Mouse (Mus musculus) brain, embryonic 14.5 days (tissue): Measurements from ENCODE around the gene Dcun1d1. TPM values are rescaled to one million over a fixed set of nuclear protein-coding genes. Genes with fewer than 3 reads are reported as not detected.

Experiments
- DNase-seq: peaks from one replicate; pipeline ENCODE4 v3.0.0-alpha.2; 2011; ENCODE audit warnings: low read depth
- CTCF ChIP-seq: fragments of 200-500 bp; IDR thresholded peaks from 2 replicates; pipeline ENCODE4 v1.5.1; 2012; ENCODE audit warnings: inconsistent platforms, mild to moderate bottlenecking, moderate library complexity, borderline replicate concordance; ENCODE audit not compliant: insufficient read depth, insufficient read length; ENCODE audit errors: extremely low read depth
- POLR2A ChIP-seq: fragments of 200-500 bp; IDR thresholded peaks from 2 replicates; pipeline ENCODE4 v1.6.1; 2012; ENCODE audit warnings: mild to moderate bottlenecking, inconsistent platforms, borderline replicate concordance; ENCODE audit not compliant: poor library complexity, insufficient read depth, insufficient read length, severe bottlenecking; ENCODE audit errors: extremely low read depth
- polyA plus RNA-seq: library from polyadenylated mRNA; depleted of rRNA; stranded (reverse); fragments of >200 nt; gene quantifications from 2 replicates; pipeline ENCODE4 v1.2.3, GENCODE M21; 2012

The Dcun1d1 gene
- polyA plus RNA-seq, 1 experiment: 38.0 TPM

DNA sequence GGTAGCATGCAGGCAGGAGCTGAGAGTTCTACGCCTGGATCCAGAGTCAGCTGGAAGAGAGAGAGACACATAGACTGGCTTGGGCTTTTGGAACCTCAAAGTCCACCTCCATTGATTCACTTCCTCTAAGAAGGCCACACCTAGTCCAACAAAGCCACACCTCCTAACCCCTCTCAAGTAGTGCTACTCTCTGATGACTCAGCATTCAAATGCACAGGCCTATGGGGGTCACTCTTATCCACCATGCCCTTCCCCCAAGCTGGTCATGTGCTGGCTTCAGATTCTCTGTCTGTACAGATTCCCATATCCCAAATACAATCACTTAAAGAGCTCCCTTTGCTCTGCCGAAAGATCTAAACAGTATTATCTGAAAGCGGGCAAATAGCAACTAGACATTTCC lies 20.0 kb upstream of the Dcun1d1 start:
- TF ChIP-seq POLR2A (no peak), CTCF (no peak)
- no peak for DNase-seq

DNA sequence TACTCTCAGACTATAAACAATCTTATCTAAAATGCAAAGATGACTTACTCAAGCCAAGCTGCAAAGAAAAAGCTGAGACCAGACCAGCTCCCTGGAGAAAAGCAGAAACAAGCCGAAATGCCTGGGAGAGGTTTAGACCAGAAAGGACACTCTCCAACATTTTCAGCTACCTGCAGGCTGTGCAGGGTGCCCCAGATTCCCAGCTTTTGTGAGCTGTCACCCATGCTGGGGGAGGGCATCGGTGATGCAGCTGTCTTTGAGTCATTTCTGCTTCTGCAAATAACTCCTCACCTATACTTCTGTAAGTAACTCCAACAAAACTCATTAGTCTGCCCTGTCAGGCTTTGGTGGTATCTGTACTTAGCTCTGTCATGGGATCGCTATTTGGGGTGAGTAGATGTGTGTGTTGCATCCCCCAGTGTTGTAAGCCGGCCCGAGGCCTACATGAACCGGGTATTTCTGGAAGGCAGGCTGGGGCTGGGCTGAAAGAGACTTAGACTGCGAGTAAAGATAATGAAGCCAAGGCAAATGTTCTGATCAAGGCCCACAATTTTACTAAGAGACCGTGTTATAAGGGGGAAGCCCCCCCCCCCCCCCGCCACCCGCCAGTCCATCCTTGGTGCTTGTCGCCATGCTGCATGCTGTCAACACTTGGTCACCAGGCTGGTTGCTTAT lies 17.8 kb upstream of the Dcun1d1 start:
- no peak for TF ChIP-seq POLR2A
- TF ChIP-seq CTCF: no peak
- no peak for DNase-seq

DNA sequence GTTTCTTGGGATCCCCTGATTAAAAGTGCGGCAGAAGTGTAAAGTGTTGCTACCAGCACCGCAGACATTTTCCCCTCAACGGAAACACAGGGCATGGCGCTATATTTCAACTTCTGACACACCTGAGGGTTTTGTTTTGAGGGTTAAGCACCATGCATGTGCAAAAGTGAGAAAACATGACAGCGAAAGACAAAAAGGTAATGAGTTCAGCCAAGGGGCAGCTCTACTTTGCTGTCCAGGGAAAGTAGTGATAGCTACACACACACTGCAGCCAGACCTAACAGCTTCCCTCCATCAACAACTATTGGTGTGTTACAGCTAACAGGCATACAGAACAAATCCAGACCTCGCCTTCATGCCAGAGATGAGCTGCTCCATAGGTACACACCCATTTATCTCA lies 16.6 kb upstream of the Dcun1d1 start:
- no peak for TF ChIP-seq CTCF
- no peak for TF ChIP-seq POLR2A
- DNase-seq: no peak

DNA sequence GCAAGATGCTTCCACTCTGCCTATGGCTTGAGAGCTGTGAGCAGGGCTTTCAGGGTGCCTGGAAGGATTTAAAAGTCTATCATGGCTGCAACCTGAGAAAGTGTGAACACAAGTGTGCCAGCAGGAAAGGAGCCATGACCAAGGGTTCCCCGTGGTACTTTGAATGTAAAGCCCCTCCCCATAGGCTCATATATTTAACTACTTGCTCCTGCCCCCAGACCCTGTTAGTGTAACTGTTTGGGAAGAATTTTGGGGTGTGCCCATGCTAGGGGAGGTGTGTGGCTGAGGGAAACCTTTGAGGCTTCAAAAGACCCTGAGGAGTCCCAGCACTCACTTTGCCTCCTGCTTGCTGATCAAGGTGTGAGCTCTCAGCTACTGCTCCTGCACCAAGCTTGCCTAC lies 15.9 kb upstream of the Dcun1d1 start:
- no peak for DNase-seq
- TF ChIP-seq POLR2A (no peak), CTCF (no peak)

DNA sequence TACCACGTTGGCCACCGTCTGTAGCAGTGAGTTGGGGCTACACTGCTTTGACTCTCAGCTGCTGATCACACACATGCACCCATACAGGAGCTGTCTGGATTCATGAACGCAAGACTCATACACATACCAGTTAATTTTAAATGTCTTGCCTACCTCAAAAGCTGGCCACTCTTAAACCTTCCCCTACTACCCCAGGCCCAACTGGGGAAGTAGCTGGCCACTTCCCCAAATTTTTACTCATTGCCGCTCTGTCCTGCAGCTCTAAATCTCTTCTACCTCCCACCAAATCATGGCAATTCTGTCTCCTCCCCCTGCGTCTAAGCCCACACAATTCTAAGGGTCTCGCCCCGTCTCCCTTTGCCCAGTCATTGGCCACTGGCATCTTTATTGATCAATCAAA lies 11.0 kb upstream of the Dcun1d1 start:
- DNase-seq: no peak
- TF ChIP-seq CTCF (no peak), POLR2A (no peak)

DNA sequence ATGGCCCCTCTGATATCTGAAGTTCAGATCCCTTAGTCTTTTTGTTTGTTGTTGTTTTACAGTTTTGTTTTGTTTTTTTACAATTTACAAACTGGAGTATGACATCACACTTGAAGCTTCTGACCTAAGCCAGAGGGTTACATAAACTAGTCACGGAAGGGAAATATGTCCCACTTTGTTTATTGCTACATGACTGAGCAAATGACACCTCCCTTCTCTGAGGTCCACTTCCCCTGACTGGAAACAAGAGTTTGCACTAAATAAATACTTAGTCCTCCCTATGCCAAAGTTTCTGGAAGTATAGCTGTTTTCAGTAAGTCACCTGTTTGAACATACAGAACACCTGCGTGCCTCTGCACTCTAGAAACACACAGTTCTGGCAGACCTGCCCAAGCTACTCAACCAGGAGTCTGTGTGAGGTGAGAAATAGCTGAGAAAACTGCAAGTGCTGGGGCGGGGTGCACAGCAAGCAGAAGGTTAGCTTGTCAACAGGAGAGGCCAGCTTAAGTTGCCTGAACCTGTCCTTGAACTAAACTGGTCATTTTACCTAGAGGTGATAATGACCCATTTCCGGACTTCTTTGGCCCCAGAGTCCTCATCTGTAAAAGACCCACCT lies 3.4 kb upstream of the Dcun1d1 start:
- TF ChIP-seq POLR2A: no peak
- DNase-seq: no peak

DNA sequence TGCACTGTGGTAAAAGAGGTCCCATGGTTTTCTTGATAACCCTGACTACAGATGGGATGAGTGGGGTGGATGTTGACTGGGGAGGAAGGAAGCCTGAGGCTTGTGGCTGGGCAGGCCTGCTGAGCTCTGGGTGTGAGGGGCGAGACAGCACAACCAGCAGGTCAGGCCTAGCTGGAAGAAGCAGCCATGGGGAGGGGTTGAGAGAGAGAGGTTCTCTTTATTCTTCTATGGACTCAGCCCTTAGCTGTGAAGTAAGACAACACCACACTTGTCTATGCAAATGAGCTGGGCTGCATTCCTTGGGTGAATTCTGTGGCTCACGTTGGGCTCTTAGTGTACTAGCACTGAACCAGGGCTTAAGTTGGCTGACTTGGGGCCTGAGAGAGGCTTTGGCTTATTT lies 2.8 kb upstream of the Dcun1d1 start:
- no peak for DNase-seq
- no peak for TF ChIP-seq CTCF

DNA sequence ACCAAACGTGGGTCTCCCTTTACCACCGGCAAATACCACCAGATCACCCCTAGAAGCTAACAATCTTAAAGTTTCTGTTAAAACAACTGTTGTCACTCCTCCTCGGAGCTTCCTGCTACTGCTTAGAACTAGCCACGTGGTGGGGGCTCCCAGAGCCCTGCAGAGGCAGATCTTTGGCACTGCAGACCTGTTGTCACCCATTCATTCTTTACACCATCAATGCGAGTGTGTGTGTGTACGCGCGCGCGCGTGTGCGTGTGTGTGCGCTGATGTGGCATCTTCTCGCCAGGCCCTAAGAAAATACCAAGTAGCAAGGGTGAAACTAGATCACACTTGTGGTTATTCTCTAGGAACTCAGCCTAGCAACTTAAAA lies 3.9 kb downstream of the Dcun1d1 start:
- DNase-seq: peak; percentile 78
- TF ChIP-seq POLR2A (no peak), CTCF (no peak)

DNA sequence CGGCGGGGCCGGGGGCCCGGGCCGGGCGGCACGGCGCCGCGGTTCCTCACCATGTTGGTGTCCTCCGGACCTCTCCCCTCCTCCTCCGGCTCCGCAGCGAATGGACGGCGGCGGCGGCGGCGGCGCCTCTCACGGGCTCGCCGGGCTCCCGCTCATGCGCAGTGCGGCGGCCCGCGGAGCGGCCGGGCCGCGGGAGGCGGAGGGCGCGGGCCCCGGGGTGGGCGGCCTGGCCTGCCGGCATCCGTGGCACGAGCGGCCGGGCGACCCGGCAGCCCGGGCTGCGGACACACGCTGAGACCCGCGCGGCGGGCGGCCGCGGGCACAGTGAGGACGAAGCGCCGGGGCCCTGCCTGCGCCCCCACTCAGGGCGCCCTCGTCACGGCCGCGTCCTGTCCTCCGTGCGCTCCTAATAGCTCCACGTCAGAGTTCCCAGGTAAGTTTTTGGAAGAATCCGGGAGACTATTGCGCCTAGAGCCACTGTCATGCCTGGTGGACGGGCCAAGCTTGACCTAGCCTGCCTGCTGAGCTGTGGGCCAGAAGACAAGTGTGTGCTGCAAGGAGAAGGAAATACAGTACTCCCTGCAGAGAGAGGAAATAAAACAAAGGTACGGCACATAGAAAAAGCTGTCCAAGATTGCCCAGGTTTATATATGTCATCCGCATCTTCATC lies 4.4 kb downstream of the Dcun1d1 start:
- peak; percentile 85 for DNase-seq
- TF ChIP-seq POLR2A (peak; percentile 81), CTCF (no peak)

DNA sequence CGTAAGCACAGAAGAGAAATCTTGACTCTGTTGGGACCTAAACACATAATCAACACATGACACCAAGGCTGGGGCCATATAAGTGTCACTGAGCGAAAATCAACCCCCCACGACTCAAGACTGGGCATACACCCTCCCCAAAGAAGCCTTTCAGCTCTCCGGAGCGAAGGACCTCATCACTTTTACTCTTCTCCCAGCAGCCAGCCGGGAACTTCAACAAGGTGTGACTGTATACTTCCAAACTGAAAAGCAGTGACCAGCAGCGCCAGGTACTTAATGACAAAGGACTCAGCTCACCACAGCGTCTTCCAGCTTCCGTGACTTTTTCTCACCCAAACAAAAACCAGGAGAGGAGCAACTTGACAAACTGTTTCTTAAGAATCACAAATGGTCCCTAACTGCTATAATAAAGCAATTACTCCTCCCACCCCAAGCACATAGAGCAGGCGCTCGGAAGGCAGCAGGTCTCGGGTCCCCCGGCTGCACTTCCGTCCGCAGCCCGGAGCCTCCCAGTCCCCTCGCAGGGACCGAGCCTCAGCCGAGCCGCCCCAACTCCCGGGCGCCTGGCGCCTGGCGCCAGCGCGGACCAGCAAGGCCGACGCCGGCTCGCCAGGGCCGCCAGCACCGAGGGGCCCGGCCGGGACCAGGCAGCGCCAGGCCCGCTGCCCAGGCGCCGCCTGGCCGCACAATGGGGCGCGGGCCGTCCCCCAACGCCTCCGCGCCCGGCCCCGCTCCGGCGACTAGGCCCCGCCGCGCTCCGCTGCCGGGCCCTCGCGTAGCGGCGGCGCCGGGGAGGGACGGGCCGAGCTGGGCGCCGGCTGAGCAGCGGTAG lies 5.1 kb downstream of the Dcun1d1 start:
- DNase-seq: peak; percentile 64
- TF ChIP-seq POLR2A: no peak; the same call in 1 of the 2 replicates
- no peak for TF ChIP-seq CTCF

DNA sequence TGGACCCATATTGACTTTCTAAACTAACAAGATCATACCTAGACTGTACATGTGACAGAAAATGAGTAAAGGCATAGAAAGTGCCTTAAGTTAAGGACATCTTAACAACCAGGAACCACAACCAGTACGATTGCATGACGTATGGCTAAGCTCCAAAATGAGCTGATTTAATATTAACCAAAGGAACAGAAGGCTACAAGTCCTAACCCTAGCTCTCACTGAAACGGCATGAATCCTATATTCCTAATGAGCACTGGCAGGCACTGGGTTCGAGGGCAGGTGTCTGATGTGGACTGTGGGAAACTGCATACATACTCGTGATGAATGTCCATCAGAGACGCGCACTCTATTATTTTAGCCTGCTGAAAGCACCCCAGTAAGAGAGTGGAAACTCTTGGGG lies 5.9 kb downstream of the Dcun1d1 start:
- DNase-seq: peak; percentile 2
- no peak for TF ChIP-seq CTCF
- TF ChIP-seq POLR2A: no peak

DNA sequence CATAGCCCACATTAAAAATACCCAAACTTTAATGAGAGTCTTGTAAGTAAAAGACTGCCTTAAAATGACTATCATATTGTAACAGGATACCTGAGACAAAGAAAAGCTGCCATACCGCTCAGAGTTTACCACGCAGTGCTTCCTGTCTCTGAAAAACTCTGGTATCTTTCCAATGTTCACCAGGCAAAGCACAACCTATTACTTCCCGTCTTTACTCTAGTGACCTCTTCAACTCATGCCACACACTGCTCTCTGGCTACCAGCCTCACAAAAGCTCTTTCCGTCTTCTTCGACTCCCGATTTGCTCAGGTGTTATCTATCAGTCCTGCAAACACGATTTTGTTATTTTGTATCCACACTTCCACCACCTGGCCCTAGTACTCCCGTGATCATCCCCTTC lies 7.4 kb downstream of the Dcun1d1 start:
- no peak for DNase-seq
- no peak for TF ChIP-seq POLR2A
- TF ChIP-seq CTCF: no peak

DNA sequence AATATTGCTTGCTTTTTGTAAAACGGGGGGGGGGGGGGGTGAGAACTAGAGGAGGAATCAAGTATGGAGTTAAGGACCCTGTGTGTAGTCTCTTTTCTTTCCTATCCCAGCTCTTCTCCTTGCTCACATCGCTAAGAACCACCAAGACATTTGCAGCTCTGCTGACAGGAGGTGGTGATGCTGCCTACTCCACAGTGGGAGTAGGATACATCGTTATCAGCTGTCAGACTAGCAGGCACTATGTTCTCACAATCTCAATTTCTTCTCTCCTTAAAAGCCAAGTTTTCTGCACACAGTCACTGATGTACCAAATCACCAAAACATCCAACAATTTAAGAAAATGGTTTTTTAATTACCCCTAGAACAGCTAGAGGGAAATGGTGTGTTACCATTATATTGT lies 7.8 kb downstream of the Dcun1d1 start:
- TF ChIP-seq POLR2A (no peak), CTCF (no peak)
- DNase-seq: peak; percentile 8
